Mouse (Mus musculus) stomach, postnatal 0 days (tissue): ENCODE measurements around the gene Gtf2h2. TPM values are rescaled to one million over a fixed set of nuclear protein-coding genes. Genes with fewer than 3 reads are reported as not detected.

Experiments
- ATAC-seq: fragments of 200-750 bp; cut with Nextera tagmentation; 2 replicates; pipeline ENCODE4 v1.8.0; 2017; ENCODE audit not compliant: low FRiP score, low TSS enrichment
- DNase-seq: peaks from one replicate; pipeline ENCODE4 v3.0.0-alpha.2; 2016; ENCODE audit warnings: low spot score
- H3K27ac ChIP-seq: fragments of 300-500 bp; sonication (generic); replicated peaks from 2 replicates; pipeline ENCODE4 v1.5.1; 2014; ENCODE audit warnings: mild to moderate bottlenecking, control low read depth
- H3K27me3 ChIP-seq: fragments of 300-500 bp; sonication (generic); 2 replicates; pipeline ENCODE4 v1.6.1; 2014; ENCODE audit warnings: low read length; ENCODE audit not compliant: control insufficient read depth, insufficient read depth
- H3K36me3 ChIP-seq: fragments of 300-500 bp; sonication (generic); 2 replicates; pipeline ENCODE4 v1.6.1; 2014; ENCODE audit warnings: low read length, mixed read lengths; ENCODE audit not compliant: control insufficient read depth, insufficient read depth
- H3K4me1 ChIP-seq: fragments of 300-500 bp; sonication (generic); replicated peaks from 2 replicates; pipeline ENCODE4 v1.6.1; 2014; ENCODE audit warnings: antibody characterized with exemption; ENCODE audit not compliant: control insufficient read depth, insufficient read depth
- H3K4me2 ChIP-seq: fragments of 300-500 bp; sonication (generic); replicated peaks from 2 replicates; pipeline ENCODE4 v1.6.1; 2014; ENCODE audit warnings: low read depth, mild to moderate bottlenecking, control low read depth, moderate library complexity
- H3K4me3 ChIP-seq: fragments of 300-500 bp; sonication (generic); 2 replicates; pipeline ENCODE4 v1.5.1; 2014; ENCODE audit warnings: low read depth, low read length, control low read depth
- H3K9ac ChIP-seq: fragments of 300-500 bp; sonication (generic); 2 replicates; pipeline ENCODE4 v1.6.1; 2014; ENCODE audit warnings: mild to moderate bottlenecking, low read length, control low read depth, mixed read lengths
- H3K9me3 ChIP-seq: fragments of 300-500 bp; sonication (generic); 2 replicates; pipeline ENCODE4 v1.6.1; 2016; ENCODE audit warnings: low read length; ENCODE audit not compliant: control insufficient read depth
- CTCF ChIP-seq: IDR thresholded peaks from 2 replicates; pipeline ENCODE4 v1.5.1; 2016; ENCODE audit warnings: antibody characterized with exemption, low read depth, mild to moderate bottlenecking, moderate library complexity
- EP300 ChIP-seq: optimal IDR thresholded peaks from 2 replicates; pipeline ENCODE3; 2016; ENCODE audit warnings: antibody characterized with exemption
- WGBS: fragments of 180-500 bp; shearing (Covaris S2); extraction: QIAGEN DNeasy Blood & Tissue Kit; methylation state at CpG from one replicate; pipeline ENCODE4 v1.1.7; 2014; 5-methylcytosine and 5-hydroxymethylcytosine counted together
- polyA plus RNA-seq: library from polyadenylated mRNA; unstranded; fragments of >200 nt; fragmentation: Nextera tagmentation; extraction: Ambion mirVana; gene quantifications from 2 replicates; pipeline ENCODE4 v1.2.1, GENCODE M21; 2015

Gene Gtf2h2
- polyA plus RNA-seq, 1 experiment from 2014 or later = 25.7 TPM

GRCm38 (mm10) chr13:100414428-100414827 is 78.0 kb downstream of the Gtf2h2 start:
- TF ChIP-seq CTCF (no peak), EP300 (no peak)
- DNase-seq = no peak
- no peak overlapping the region for H3K4me3 ChIP-seq
- no peaks in the 10 kb centered on the region for H3K9me3 ChIP-seq
- H3K27ac ChIP-seq = no peak overlapping the region
- H3K36me3 ChIP-seq = no peaks in the 10 kb centered on the region
- no peak for ATAC-seq
- no peak overlapping the region for H3K4me2 ChIP-seq
- WGBS = 55% methylated on average over 1 of the region's 1 CpGs
- H3K4me1 ChIP-seq = no peaks in the 10 kb centered on the region
- no peaks in the 10 kb centered on the region for H3K27me3 ChIP-seq
- H3K9ac ChIP-seq = no peak overlapping the region

Other genes with a start within 250 kb of the Gtf2h2 start
- gene Naip5, start 246.3 kb downstream of the Gtf2h2 start, polyA plus RNA-seq = 0.40 and 0.50 TPM in 2 replicates
- gene Naip6, start 174.9 kb downstream of the Gtf2h2 start, polyA plus RNA-seq = 0.41 and 0.56 TPM in 2 replicates
- gene Naip1, start 39.7 kb downstream of the Gtf2h2 start, polyA plus RNA-seq = 0.06 and 0.10 TPM in 2 replicates
- gene Ocln, start 60.1 kb upstream of the Gtf2h2 start, polyA plus RNA-seq = 65.7 and 66.0 TPM in 2 replicates
- 11.3 and 11.5 TPM in 2 replicates for gene Marveld2, start 124.4 kb upstream of the Gtf2h2 start, polyA plus RNA-seq
- 163 and 164 TPM in 2 replicates for gene Ak6, start 158.4 kb upstream of the Gtf2h2 start, polyA plus RNA-seq
- gene Rad17, start 158.5 kb upstream of the Gtf2h2 start, polyA plus RNA-seq = 11.7 and 13.0 TPM in 2 replicates
- gene Taf9, start 159.0 kb upstream of the Gtf2h2 start, polyA plus RNA-seq = 9.6 and 10.9 TPM in 2 replicates
- gene Ccdc125, start 177.1 kb upstream of the Gtf2h2 start, polyA plus RNA-seq = 4.9 and 5.1 TPM in 2 replicates
- gene Cdk7, start 238.4 kb upstream of the Gtf2h2 start, polyA plus RNA-seq = 50.9 and 52.8 TPM in 2 replicates